Mouse (Mus musculus) midbrain, embryonic 16.5 days (tissue): ENCODE data around the gene Ccdc28a. TPM values are rescaled to one million over a fixed set of nuclear protein-coding genes. Genes with fewer than 3 reads are reported as not detected.

ENCODE experiments used
- ATAC-seq: fragments of 200-750 bp; cut with Nextera tagmentation; 2 replicates; pipeline ENCODE4 v1.8.0; 2017; ENCODE audit warnings: moderate TSS enrichment
- H3K27ac ChIP-seq: fragments of 300-500 bp; sonication (generic); 2 replicates; pipeline ENCODE4 v1.5.1; 2014; ENCODE audit warnings: mild to moderate bottlenecking, low read length, mixed read lengths
- H3K27me3 ChIP-seq: fragments of 300-500 bp; sonication (generic); 2 replicates; pipeline ENCODE4 v1.6.1; 2014; ENCODE audit warnings: low read depth, low read length, mixed read lengths; ENCODE audit not compliant: control insufficient read depth, insufficient read depth
- H3K36me3 ChIP-seq: fragments of 300-500 bp; sonication (generic); 2 replicates; pipeline ENCODE4 v1.6.1; 2014; ENCODE audit warnings: mild to moderate bottlenecking, low read length, moderate library complexity, mixed read lengths; ENCODE audit not compliant: control insufficient read depth, insufficient read depth
- H3K4me1 ChIP-seq: fragments of 300-500 bp; sonication (generic); 2 replicates; pipeline ENCODE4 v1.6.1; 2014; ENCODE audit warnings: mild to moderate bottlenecking, low read length, mixed read lengths; ENCODE audit not compliant: control insufficient read depth, insufficient read depth
- H3K4me2 ChIP-seq: fragments of 300-500 bp; sonication (generic); 2 replicates; pipeline ENCODE4 v1.6.1; 2014; ENCODE audit warnings: mild to moderate bottlenecking, low read length, mixed read lengths
- H3K4me3 ChIP-seq: fragments of 300-500 bp; sonication (generic); 2 replicates; pipeline ENCODE4 v1.5.1; 2014; ENCODE audit warnings: low read depth, mild to moderate bottlenecking, low read length, moderate library complexity, mixed read lengths
- H3K9ac ChIP-seq: fragments of 300-500 bp; sonication (generic); 2 replicates; pipeline ENCODE4 v1.6.1; 2014; ENCODE audit warnings: low read depth, low read length, mixed read lengths
- H3K9me3 ChIP-seq: fragments of 300-500 bp; sonication (generic); replicated peaks from 2 replicates; pipeline ENCODE4 v1.6.1; 2014; ENCODE audit warnings: mild to moderate bottlenecking, low read length, mixed read lengths; ENCODE audit not compliant: control insufficient read depth, poor library complexity, severe bottlenecking
- WGBS: fragments of 180-500 bp; shearing (Covaris S2); extraction: QIAGEN DNeasy Blood & Tissue Kit; methylation state at CpG from one replicate; pipeline ENCODE4 v1.1.7; 2014; 5-methylcytosine and 5-hydroxymethylcytosine counted together
- polyA plus RNA-seq: library from polyadenylated mRNA; unstranded; fragments of >200 nt; fragmentation: Nextera tagmentation; extraction: Ambion mirVana; gene quantifications from 2 replicates; pipeline ENCODE4 v1.2.1, GENCODE M21; 2015

The Ccdc28a gene
- polyA plus RNA-seq, 1 experiment from 2014 or later = 7.3 TPM

- 82% methylated on average over 5 of the region's 5 CpGs for WGBS
These were observed 52.6 kb downstream of the Ccdc28a start for GRCm38 (mm10) chr10:18182246-18182645.

GRCm38 (mm10) chr10:18177304-18177703 lies 57.5 kb downstream of the Ccdc28a start:
- Histone ChIP-seq H3K4me3 (no peak overlapping the region), H3K4me1 (no peaks in the 10 kb centered on the region), H3K9ac (no peak overlapping the region), H3K27me3 (no peaks in the 10 kb centered on the region), H3K27ac (no peak overlapping the region), H3K36me3 (no peaks in the 10 kb centered on the region), H3K4me2 (no peak overlapping the region), H3K9me3 (no peaks in the 10 kb centered on the region)
- WGBS = 59% methylated on average over 2 of the region's 2 CpGs
- ATAC-seq = no peak

More at GRCm38 (mm10) chr10:18182246-18182645, 52.6 kb downstream of the Ccdc28a start:
- Histone ChIP-seq H3K9ac (no peak overlapping the region), H3K9me3 (no peaks in the 10 kb centered on the region), H3K27ac (no peak overlapping the region), H3K4me1 (no peaks in the 10 kb centered on the region), H3K4me2 (no peak overlapping the region), H3K36me3 (no peaks in the 10 kb centered on the region), H3K4me3 (no peak overlapping the region), H3K27me3 (no peaks in the 10 kb centered on the region)
- ATAC-seq = no peak

GRCm38 (mm10) chr10:18176722-18177121 lies 58.1 kb downstream of the Ccdc28a start:
- Histone ChIP-seq H3K27ac (no peak overlapping the region), H3K27me3 (no peaks in the 10 kb centered on the region), H3K9ac (no peak overlapping the region), H3K4me3 (no peak overlapping the region), H3K36me3 (no peaks in the 10 kb centered on the region), H3K9me3 (no peaks in the 10 kb centered on the region), H3K4me2 (no peak overlapping the region), H3K4me1 (no peaks in the 10 kb centered on the region)
- 90% methylated on average over 7 of the region's 7 CpGs for WGBS
- ATAC-seq = no peak

GRCm38 (mm10) chr10:18175087-18175486 lies 59.7 kb downstream of the Ccdc28a start:
- 83% methylated on average over 6 of the region's 6 CpGs for WGBS
- Histone ChIP-seq H3K4me3 (no peak overlapping the region), H3K4me2 (no peak overlapping the region), H3K27ac (no peak overlapping the region), H3K9ac (no peak overlapping the region), H3K4me1 (no peaks in the 10 kb centered on the region), H3K27me3 (no peaks in the 10 kb centered on the region), H3K36me3 (no peaks in the 10 kb centered on the region), H3K9me3 (no peaks in the 10 kb centered on the region)
- no peak for ATAC-seq

Other genes with a start within 250 kb of the Ccdc28a start
- gene Abracl, start 211.7 kb downstream of the Ccdc28a start, polyA plus RNA-seq = 45.7 and 55.6 TPM in 2 replicates
- gene Reps1, start 179.1 kb downstream of the Ccdc28a start, polyA plus RNA-seq = 12.7 and 16.1 TPM in 2 replicates
- gene Ect2l, start 24.1 kb downstream of the Ccdc28a start, polyA plus RNA-seq = 0.32 and 0.33 TPM in 2 replicates
- 9.2 and 11.5 TPM in 2 replicates for gene Nhsl1, start 84.0 kb upstream of the Ccdc28a start, polyA plus RNA-seq